Mouse (Mus musculus) lung, embryonic 16.5 days (tissue): ENCODE data around the gene Ifit1. TPM values are rescaled to one million over a fixed set of nuclear protein-coding genes. Genes with fewer than 3 reads are reported as not detected.
"Not testable (repeated sequence)": the region's sequence is repeated elsewhere in the genome, so short reads cannot be mapped to it uniquely, and the experiment has no call there.

Experiments
- ATAC-seq: fragments of 200-750 bp; cut with Nextera tagmentation; 2 replicates; pipeline ENCODE4 v1.8.0; 2017; ENCODE audit warnings: low read depth, mild to moderate bottlenecking, moderate library complexity
- H3K27ac ChIP-seq: fragments of 300-500 bp; sonication (generic); 2 replicates; pipeline ENCODE4 v1.5.1; 2014; ENCODE audit warnings: mild to moderate bottlenecking, control low read depth, low read length
- H3K27me3 ChIP-seq: fragments of 300-500 bp; sonication (generic); 2 replicates; pipeline ENCODE4 v1.6.1; 2014; ENCODE audit warnings: low read depth, low read length, mixed read lengths; ENCODE audit not compliant: control insufficient read depth, insufficient read depth
- H3K36me3 ChIP-seq: fragments of 300-500 bp; sonication (generic); 2 replicates; pipeline ENCODE4 v1.6.1; 2014; ENCODE audit warnings: low read length; ENCODE audit not compliant: control insufficient read depth, insufficient read depth
- H3K4me1 ChIP-seq: fragments of 300-500 bp; sonication (generic); replicated peaks from 2 replicates; pipeline ENCODE4 v1.6.1; 2014; ENCODE audit warnings: low read length, mixed read lengths; ENCODE audit not compliant: control insufficient read depth, insufficient read depth
- H3K4me2 ChIP-seq: fragments of 300-500 bp; sonication (generic); 2 replicates; pipeline ENCODE4 v1.6.1; 2014; ENCODE audit warnings: low read depth, low read length, control low read depth
- H3K4me3 ChIP-seq: fragments of 300-500 bp; sonication (generic); 2 replicates; pipeline ENCODE4 v1.5.1; 2014; ENCODE audit warnings: mild to moderate bottlenecking, low read length, control low read depth
- H3K9ac ChIP-seq: fragments of 300-500 bp; sonication (generic); 2 replicates; pipeline ENCODE4 v1.6.1; 2014; ENCODE audit warnings: low read length, control low read depth
- H3K9me3 ChIP-seq: fragments of 300-500 bp; sonication (generic); 2 replicates; pipeline ENCODE4 v1.6.1; 2016; ENCODE audit warnings: low read length; ENCODE audit not compliant: control insufficient read depth
- WGBS: fragments of 180-500 bp; shearing (Covaris S2); extraction: QIAGEN DNeasy Blood & Tissue Kit; methylation state at CpG from one replicate; pipeline ENCODE4 v1.1.7; 2014; 5-methylcytosine and 5-hydroxymethylcytosine counted together
- polyA plus RNA-seq: library from polyadenylated mRNA; unstranded; fragments of >200 nt; fragmentation: Nextera tagmentation; extraction: Ambion mirVana; gene quantifications from 2 replicates; pipeline ENCODE4 v1.2.1, GENCODE M21; 2015

Ifit1 gene
- 0.46 and 0.75 TPM in 2 replicates for polyA plus RNA-seq

- peak within 1 kb of the TSS; percentile 45 for H3K4me2 ChIP-seq
- H3K36me3 ChIP-seq, result no peaks in the 10 kb centered on the region
- 28% methylated on average over 4 of the region's 4 CpGs for WGBS
- no peaks in the 10 kb centered on the region for H3K27me3 ChIP-seq
- H3K9ac ChIP-seq, result peak within 1 kb of the TSS; percentile 14; the same call in 1 of the 2 replicates
- ATAC-seq, result 0 out of 2 replicates have a peak, but pooled peaks have one; percentile 49
- no peaks in the 10 kb centered on the region; the same call in 1 of the 2 replicates for H3K4me1 ChIP-seq
- no peaks in the 10 kb centered on the region for H3K9me3 ChIP-seq
- peak within 1 kb of the TSS; percentile 20 for H3K4me3 ChIP-seq
- no peak within 1 kb of the TSS for H3K27ac ChIP-seq
Observed at GRCm38 (mm10) chr19:34640623-34641022, at the start of gene Ifit1, which contains the start of gene Ifit1bl2. Ifit1 (plus strand) TSS chr19:34640871. Ifit1bl2 (minus strand) TSS chr19:34640743.

- H3K27me3 ChIP-seq, result no peaks in the 10 kb centered on the region
- no peak for ATAC-seq
- 85% methylated on average over 2 of the region's 2 CpGs for WGBS
- H3K9ac ChIP-seq, result no peak overlapping the region
- no peaks in the 10 kb centered on the region for H3K9me3 ChIP-seq
- H3K36me3 ChIP-seq, result no peaks in the 10 kb centered on the region
- H3K4me1 ChIP-seq, result peaks cover 2% of the 10 kb centered on the region
- no peak overlapping the region for H3K4me2 ChIP-seq
- H3K27ac ChIP-seq, result no peak overlapping the region
- H3K4me3 ChIP-seq, result no peak overlapping the region
Observed at GRCm38 (mm10) chr19:34593456-34593855, 47.2 kb upstream of the Ifit1 start.

- ATAC-seq, result 0 out of 2 replicates have a peak, but pooled peaks have one; percentile 27
- not testable (repeated sequence) for H3K9me3 ChIP-seq, H3K36me3 ChIP-seq, H3K9ac ChIP-seq, H3K4me3 ChIP-seq, H3K4me1 ChIP-seq, H3K27ac ChIP-seq, H3K27me3 ChIP-seq, H3K4me2 ChIP-seq
- WGBS, result 73% methylated on average over 3 of the region's 3 CpGs
Observed at GRCm38 (mm10) chr19:34594523-34594922, 46.1 kb upstream of the Ifit1 start.

DNA sequence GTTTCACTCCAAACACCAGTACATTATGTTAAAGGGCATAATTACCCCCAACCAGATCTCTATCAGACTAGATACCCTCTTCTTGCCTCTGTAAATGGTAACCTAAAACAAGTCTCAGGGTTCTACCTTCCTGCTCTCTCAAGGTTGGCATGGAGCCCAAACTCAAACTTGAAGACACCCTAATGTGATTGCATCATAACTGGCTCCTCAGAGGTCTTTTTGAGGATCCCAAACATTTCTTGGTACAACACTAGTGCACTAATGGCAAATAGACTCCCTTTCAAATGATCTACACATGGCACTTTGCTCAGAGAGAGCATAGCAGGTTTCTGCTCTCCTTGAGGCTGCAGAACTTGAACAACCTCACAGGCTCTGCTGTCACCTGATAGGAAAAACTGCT is 43.9 kb upstream of the Ifit1 start:
- H3K27ac ChIP-seq, result no peak overlapping the region
- H3K27me3 ChIP-seq, result no peaks in the 10 kb centered on the region
- H3K4me3 ChIP-seq, result no peak overlapping the region
- H3K4me2 ChIP-seq, result no peak overlapping the region
- ATAC-seq, result no peak
- no peak overlapping the region for H3K9ac ChIP-seq
- no peaks in the 10 kb centered on the region for H3K36me3 ChIP-seq
- no peaks in the 10 kb centered on the region for H3K9me3 ChIP-seq
- peaks cover 4% of the 10 kb centered on the region for H3K4me1 ChIP-seq

GRCm38 (mm10) chr19:34598341-34598740 is 42.3 kb upstream of the Ifit1 start:
- Histone ChIP-seq H3K27me3 (no peaks in the 10 kb centered on the region), H3K4me2 (no peak overlapping the region), H3K4me1 (peaks cover 4% of the 10 kb centered on the region), H3K27ac (no peak overlapping the region), H3K36me3 (no peaks in the 10 kb centered on the region), H3K9ac (no peak overlapping the region), H3K9me3 (no peaks in the 10 kb centered on the region), H3K4me3 (no peak overlapping the region)
- WGBS, result 63% methylated on average over 2 of the region's 2 CpGs
- peak; percentile 64 for ATAC-seq

- not testable (repeated sequence) for H3K4me1 ChIP-seq, H3K9me3 ChIP-seq, H3K27me3 ChIP-seq, H3K27ac ChIP-seq, H3K4me3 ChIP-seq, ATAC-seq, H3K4me2 ChIP-seq, H3K9ac ChIP-seq, H3K36me3 ChIP-seq
Observed at GRCm38 (mm10) chr19:34599250-34599649, 41.4 kb upstream of the Ifit1 start.

DNA sequence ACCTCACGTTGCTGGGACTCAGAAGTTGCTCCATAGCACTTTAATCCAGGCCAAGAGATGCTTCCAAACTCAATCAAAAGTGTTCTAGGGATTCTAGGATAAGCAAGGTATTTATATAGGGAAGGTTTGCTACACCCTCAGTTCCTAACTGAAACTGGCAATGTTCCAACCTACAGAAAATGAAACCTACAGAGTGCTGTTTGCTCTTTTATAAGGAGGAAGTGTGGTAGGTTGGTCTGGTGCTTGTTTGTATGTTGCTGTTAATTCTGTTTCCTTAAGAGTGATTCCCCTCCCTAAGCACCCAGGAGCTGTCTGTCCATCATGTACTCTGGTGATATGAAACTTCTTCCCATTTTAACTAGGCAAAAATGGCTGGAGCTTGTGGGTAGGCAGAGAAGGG is 38.8 kb upstream of the Ifit1 start, which contains the start of gene Ifit1bl1:
Gene Ifit1bl1 (minus strand): TSS at position 69 of the 400 bp plus-strand sequence.
- 30% methylated on average over 1 of the region's 1 CpGs for WGBS

DNA sequence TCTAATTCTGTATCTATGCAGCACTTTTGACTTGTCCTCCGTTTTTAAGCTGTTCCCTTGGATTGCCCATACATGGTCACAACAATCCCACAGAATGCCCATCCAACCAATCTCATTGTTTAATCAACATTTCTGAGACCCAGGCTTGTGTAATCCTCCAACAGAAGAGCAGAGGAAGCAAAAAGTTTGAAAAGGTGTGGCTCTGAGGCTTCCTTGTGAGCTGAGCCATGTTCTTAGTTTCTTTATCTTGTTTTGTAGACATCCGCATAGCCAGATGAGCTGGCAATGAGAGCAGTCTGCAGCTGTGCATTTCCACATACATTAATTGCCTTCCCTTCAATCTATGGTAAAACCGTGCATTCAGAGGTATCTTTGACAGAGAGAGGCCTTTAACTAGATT is 35.2 kb upstream of the Ifit1 start:
- no peak overlapping the region for H3K9ac ChIP-seq
- 82% methylated on average over 3 of the region's 3 CpGs for WGBS
- H3K4me1 ChIP-seq, result no peaks in the 10 kb centered on the region
- no peak overlapping the region for H3K27ac ChIP-seq
- H3K9me3 ChIP-seq, result no peaks in the 10 kb centered on the region
- ATAC-seq, result no peak
- no peaks in the 10 kb centered on the region for H3K27me3 ChIP-seq
- no peak overlapping the region for H3K4me3 ChIP-seq
- no peak overlapping the region for H3K4me2 ChIP-seq
- H3K36me3 ChIP-seq, result no peaks in the 10 kb centered on the region

More for the DNA sequence above, 38.8 kb upstream of the Ifit1 start, which contains the start of gene Ifit1bl1:
- not testable (repeated sequence) for H3K27ac ChIP-seq, H3K4me3 ChIP-seq, H3K4me2 ChIP-seq, H3K27me3 ChIP-seq, H3K36me3 ChIP-seq, H3K9ac ChIP-seq, H3K9me3 ChIP-seq, H3K4me1 ChIP-seq
- ATAC-seq, result peak; percentile 23; the same call in 1 of the 2 replicates

DNA sequence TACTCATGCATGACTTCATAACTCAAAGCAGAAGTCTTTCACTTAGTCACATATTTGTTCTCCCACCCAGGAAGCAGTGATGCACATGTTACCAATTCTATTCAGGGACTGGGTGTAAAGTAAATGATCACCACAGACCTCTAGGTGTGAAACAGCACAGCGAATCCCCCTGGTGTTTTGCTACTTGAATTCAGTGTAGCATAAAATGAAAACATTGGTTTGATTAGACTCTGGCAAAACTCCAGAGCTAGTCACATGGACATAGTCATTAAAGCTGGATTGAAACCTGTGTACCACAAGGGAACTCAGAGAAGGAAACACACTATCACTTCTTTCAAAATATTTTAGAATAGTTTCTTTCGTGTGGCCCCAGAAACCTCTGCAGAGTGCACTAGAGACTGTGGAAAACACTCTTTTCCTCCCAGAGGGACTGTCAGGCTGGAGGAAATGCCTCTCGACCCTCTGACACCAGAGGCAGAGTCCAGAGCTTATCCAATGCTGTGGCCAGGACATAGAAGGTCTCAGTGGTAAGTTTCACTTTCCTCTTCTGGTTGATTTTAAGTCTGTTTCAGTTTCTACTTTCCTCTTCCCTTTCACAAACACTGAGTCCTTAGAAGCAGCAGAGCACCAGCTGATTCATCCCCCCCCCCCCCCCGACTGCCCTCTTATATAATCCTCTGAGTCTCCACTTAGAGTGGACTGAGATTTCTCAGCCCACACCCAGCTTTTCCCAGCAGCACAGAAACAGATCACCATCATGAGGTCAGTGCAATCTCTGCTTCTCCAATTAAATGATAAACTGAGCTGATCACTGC is 33.2 kb upstream of the Ifit1 start, which contains the start of gene Ifit3b:
Gene Ifit3b (plus strand): TSS at position 734 of the 815 bp plus-strand sequence.
- 33% methylated on average over 4 of the region's 4 CpGs for WGBS
- H3K9ac ChIP-seq, H3K4me1 ChIP-seq, H3K4me2 ChIP-seq, H3K27ac ChIP-seq, H3K9me3 ChIP-seq, H3K27me3 ChIP-seq, H3K36me3 ChIP-seq, H3K4me3 ChIP-seq: not testable (repeated sequence)
- peak; percentile 64 for ATAC-seq
